Mouse (Mus musculus): ENCODE results near the gene Prps1l3.

DNA sequence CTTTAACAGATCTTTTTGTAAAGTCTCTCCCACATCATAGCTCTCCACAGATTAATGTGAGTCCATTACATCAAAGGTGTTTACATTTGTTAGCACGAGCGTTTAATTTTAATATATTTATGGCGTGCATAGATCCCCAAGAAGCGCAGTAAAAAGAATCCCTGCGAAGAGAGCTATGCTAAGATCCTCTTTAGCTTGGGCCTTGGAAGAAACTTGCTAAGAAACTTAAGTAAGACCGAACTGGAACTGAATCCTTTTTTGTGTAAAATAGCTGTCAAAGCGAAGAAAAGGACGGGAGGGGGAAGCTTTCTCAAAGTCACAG lies 34.0 kb upstream of the Prps1l3 start:
- TF ChIP-seq CTCF (IDR thresholded peaks at IDR 0.05; ENCODE audit: insufficient read depth, low read depth, low read length): no peak
- no peak for TF ChIP-seq POLR2A (IDR thresholded peaks at IDR 0.05; ENCODE audit: insufficient read depth, low read depth, low read length)
